Mouse (Mus musculus): Measurements from ENCODE around the gene Smyd3. TPM values are rescaled to one million over a fixed set of nuclear protein-coding genes. Genes with fewer than 3 reads are reported as not detected.
A peak's percentile ranks its signal among the peaks of the same experiment; 100 is the strongest.

Gene Smyd3
- total RNA-seq, 2 experiments from 2014 or later, result 13.6 to 14.0 TPM

- DNase-seq (ENCODE audit: low spot score in 2 of 2), result no peak
These were observed 395.2 kb downstream of the Smyd3 start for GRCm38 (mm10) chr1:179122476-179123229.

GRCm38 (mm10) chr1:179120217-179120966 is 397.4 kb downstream of the Smyd3 start:
- no peak for DNase-seq (ENCODE audit: low spot score in 2 of 2)

DNA sequence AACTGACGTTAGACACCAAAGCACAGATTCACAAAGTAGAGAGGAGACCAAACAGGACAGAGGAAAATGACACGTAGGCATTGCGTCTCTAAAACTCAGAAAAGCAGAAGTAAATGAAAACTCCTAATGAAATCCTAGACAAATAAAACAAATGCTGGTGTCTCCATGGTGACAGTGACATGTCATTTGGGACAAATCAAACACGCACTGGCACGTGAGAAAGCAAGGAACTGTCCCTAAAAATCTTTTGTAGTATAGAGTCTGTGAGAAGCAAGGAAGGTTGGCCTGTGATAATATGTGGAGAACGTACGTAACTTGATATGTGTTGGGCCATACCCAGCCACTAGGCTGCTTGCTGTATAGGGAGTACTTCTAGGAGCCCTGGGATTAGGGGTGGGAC is 399.2 kb downstream of the Smyd3 start:
- DNase-seq (ENCODE audit: low spot score in 2 of 2), result no peak

- no peak for DNase-seq (ENCODE audit: low spot score in 2 of 2)
These were observed 400.8 kb downstream of the Smyd3 start for GRCm38 (mm10) chr1:179116729-179117663.

DNA sequence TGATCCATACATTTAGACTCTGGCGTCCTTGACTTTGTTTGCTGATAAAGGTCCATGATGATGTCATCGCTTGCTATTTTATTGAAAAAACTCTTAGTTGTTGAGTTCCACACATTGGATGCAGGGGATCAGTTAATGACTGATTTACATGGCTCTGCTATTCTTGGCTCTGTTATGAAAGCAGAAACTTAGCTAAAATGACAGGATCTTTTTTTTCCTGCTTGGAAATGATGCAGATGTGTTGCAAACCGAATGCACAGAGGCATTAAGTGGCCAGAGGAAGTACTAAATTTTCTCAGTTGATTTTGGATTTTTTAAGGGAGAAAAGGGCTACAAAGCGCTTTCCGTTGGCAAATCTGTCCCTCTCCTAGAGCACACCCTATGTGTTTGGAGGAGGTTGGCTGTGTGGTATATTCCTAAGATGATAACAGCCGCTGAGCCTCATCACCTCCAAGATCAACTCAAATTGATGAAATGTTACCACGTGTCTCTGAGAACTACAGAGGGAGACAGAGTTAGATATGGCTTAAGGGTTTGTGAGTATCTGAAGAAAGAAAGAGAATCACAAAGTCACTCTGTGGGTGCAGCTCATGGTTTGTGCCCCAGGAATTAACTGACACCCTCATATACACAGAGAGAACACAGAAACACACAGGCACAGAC is 402.9 kb downstream of the Smyd3 start:
- DNase-seq (ENCODE audit: low spot score in 2 of 2), result no peak

GRCm38 (mm10) chr1:179114385-179114784 is 403.5 kb downstream of the Smyd3 start:
- DNase-seq (ENCODE audit: low spot score in 2 of 2), result no peak

DNA sequence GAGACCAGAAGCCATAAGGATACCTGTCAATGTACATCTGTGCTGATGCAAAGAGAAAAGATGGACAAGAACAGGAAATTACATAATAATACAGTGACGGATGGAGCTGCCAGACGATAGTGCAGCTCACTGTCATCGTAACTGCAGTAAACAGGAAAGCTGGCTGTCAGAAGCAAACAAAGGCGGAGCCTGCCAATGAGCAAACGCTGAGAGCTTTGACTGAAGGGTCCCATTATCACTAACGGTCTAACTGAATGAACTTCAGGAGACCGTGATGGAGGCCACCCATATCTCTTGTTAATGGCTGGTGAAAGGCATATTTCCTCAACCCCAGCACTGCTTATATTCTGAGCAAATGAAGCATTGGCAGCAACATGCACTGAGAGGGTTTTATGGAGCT is 409.1 kb downstream of the Smyd3 start:
- no peak for DNase-seq (ENCODE audit: low spot score in 2 of 2)

- no peak for DNase-seq (ENCODE audit: low spot score in 2 of 2)
These were observed 409.8 kb downstream of the Smyd3 start for GRCm38 (mm10) chr1:179107761-179108694.

DNA sequence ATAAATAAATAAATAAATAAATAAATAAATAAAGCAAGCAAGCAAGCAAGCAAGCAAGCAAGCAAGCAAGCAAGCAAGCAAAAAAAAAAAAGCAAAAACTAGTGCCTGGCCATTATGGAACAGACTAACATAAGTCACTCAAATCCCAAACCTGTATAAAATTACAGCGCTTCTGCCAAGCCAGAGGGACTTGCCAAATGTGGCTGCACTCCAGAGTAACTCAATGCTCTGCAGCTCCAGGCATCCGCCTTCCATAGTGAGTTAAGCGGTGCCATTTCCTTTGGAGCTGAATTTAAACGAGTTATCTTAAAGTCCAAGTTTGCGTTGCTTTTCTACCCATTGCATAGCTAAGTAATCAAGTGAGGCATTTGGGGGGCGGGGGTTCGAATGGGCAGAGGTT is 410.6 kb downstream of the Smyd3 start:
- no peak for DNase-seq (ENCODE audit: low spot score in 2 of 2)

DNA sequence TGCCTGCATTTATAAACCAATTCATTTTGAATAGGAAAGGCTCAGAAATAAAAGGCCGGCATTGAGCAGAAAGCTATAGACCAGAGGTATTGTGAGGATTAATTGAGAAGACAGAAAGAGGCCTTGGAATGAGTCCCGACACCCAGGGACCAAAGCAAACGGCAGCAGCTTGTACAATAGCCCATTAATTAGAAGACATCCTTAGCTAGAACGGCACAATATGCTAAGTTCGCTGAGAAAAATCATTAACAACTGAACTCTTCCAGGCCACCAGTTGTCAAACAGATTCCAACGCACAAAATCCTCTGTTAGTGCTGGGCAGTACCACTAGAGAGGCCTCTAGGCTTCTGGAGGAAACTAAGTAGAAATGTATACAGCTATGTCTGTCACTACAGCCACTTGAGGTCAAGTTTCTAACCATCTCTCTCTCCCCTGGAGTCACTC is 411.1 kb downstream of the Smyd3 start:
- no peak for DNase-seq (ENCODE audit: low spot score in 2 of 2)

DNA sequence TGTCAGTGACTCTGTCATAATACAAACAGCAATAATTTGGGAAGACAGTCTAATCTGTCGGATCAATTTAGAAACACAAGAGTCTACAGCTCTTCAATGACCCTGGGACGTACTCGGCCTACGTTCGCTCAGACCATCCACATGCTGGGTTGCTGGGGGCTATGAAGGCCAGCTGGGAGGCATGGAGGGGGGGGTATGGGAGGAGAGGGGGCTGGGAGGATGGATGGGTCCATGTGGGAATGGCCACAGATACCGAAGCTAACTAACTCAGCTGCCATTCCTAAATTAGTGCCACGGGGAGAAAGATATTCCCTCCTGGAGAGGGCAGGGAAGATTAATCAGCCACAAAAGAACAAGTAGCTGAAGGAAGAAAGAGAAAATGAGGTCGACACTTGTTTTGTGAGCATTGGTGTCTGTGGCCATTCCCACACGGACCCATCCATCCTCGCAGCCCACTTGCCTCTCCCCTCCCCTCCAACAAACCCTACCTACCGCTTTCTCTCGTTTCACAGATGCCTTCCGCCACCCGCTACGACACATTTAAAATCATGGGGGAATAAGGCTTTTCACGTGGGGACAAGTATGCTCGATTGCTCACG is 411.6 kb downstream of the Smyd3 start:
- no peak for DNase-seq (ENCODE audit: low spot score in 2 of 2)

GRCm38 (mm10) chr1:179104447-179104846 is 413.4 kb downstream of the Smyd3 start:
- DNase-seq (ENCODE audit: low spot score in 2 of 2), result no peak

DNA sequence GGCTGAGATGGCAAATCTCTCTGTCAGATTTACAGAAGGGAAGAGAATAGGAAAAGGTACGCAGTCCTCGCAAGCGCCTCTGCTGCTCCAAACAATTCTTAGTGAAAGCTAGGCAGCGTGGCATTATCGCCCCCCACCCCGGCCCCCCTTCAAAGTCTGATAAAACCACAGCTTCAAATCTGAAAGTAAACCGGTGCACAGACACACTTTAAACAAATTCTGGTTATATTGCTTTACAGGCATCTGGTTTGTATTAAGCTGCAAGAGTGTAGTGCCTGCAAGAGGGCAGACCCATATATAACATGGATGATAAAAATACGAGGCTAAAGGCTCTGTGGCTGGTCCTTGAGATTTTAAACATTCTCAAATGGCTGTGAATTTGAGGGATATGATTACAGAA is 420.8 kb downstream of the Smyd3 start:
- no peak for DNase-seq (ENCODE audit: low spot score in 2 of 2)

DNA sequence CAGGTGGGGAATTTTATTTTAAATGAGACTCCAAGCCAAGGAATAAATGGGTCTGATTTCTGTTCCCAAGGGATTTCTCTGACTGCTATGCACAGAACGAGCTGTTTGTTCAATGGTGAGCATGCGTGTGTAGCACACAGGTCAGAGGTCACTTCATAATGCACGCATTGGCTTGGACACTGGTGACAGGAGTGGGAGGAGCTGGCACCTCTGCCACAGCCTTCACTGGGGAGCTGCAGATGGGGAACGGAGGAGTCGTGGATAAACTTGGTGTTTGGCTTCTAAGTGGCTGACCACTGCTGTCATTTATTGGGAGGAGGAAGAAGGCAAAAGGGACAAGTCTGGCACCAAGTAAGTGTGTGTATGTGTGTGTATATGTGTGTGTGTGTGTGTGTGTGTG is 421.5 kb downstream of the Smyd3 start:
- DNase-seq (ENCODE audit: low spot score in 2 of 2), result no peak

GRCm38 (mm10) chr1:179089174-179089573 is 428.7 kb downstream of the Smyd3 start:
- no peak for DNase-seq (ENCODE audit: low spot score in 2 of 2)

GRCm38 (mm10) chr1:179087033-179087998 is 430.5 kb downstream of the Smyd3 start:
- DNase-seq (ENCODE audit: low spot score in 2 of 2), result peak in 1 of 2 experiments; percentile 15

DNA sequence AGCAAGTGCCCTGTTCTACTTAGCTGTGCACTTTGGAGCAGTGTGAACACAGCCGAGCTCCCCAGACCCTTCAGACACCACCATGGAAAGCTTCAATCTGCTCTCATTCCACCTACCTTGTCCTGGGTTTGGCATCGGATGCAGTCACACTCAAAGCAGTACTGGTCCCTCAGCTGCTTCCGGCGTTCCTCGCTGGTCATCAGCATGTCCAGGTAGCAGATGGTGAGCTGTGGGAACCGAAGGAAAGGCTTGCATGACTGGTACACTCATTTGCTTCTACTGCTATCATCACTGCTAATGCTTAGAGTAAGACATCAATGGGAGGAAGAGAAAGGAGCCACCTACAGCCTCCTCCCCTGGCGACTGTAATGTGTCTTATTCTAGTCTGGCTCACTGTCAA is 431.6 kb downstream of the Smyd3 start:
- DNase-seq (ENCODE audit: low spot score in 2 of 2), result no peak

- no peak for DNase-seq (ENCODE audit: low spot score in 2 of 2)
These were observed 434.7 kb downstream of the Smyd3 start for GRCm38 (mm10) chr1:179083098-179083497.
